Mouse (Mus musculus): ENCODE data around the gene Mrtfb. TPM values are rescaled to one million over a fixed set of nuclear protein-coding genes. Genes with fewer than 3 reads are reported as not detected.
A peak's percentile ranks its signal among the peaks of the same experiment; 100 is the strongest.

The Mrtfb gene
- polyA plus RNA-seq, 1 experiment from 2014 or later = 12.3 TPM

DNA sequence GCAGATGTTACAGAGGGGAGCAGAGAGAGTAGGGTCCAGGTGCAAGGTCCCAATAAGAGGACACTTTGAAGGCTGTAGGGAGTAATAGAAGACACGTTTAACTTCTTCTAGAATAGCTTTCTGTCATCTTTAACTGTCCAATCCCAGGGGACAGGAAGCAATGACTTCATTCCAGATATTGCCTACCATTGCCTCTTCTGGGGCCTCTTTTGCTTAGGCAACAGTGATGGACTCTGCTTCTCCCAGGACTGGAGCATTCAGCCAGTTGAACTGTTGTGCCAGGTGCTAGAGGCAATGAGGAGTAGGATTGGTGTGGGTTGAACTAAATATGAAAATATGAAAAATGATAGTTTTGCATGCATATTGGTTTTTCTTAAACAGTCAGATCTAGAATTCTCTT is 41.6 kb downstream of the Mrtfb start:
- Histone ChIP-seq H3K4me2 (no peak overlapping the region), H3K27ac (replicated peaks) (no peak overlapping the region), H3K27me3 (no peaks in the 10 kb centered on the region), H3K9me3 (no peaks in the 10 kb centered on the region), H3K4me1 (replicated peaks) (no peaks in the 10 kb centered on the region), H3K9ac (no peak overlapping the region), H3K4me3 (no peak overlapping the region), H3K36me3 (no peaks in the 10 kb centered on the region)
- no peak for ATAC-seq (ENCODE audit: low FRiP score, low read depth)
- WGBS = 65% methylated on average over 1 of the region's 1 CpGs

- no peaks in the 10 kb centered on the region for H3K4me1 ChIP-seq (replicated peaks)
- H3K4me2 ChIP-seq = no peak overlapping the region
- WGBS = 80% methylated on average over 2 of the region's 2 CpGs
Observed at GRCm38 (mm10) chr16:13298991-13299390, 42.7 kb downstream of the Mrtfb start.

GRCm38 (mm10) chr16:13306065-13306695 is 49.9 kb downstream of the Mrtfb start:
- Histone ChIP-seq H3K4me2 (no peak overlapping the region), H3K9me3 (no peaks in the 10 kb centered on the region), H3K4me3 (no peak overlapping the region), H3K27ac (replicated peaks) (no peak overlapping the region), H3K36me3 (no peaks in the 10 kb centered on the region), H3K27me3 (no peaks in the 10 kb centered on the region), H3K4me1 (replicated peaks) (no peaks in the 10 kb centered on the region), H3K9ac (no peak overlapping the region)
- ATAC-seq (ENCODE audit: low FRiP score, low read depth) = no peak
- whole genome bisulfite sequencing = 81% methylated on average over 3 of the region's 3 CpGs

More at GRCm38 (mm10) chr16:13298991-13299390, 42.7 kb downstream of the Mrtfb start:
- Histone ChIP-seq H3K36me3 (no peaks in the 10 kb centered on the region), H3K27me3 (no peaks in the 10 kb centered on the region), H3K4me3 (no peak overlapping the region), H3K9me3 (no peaks in the 10 kb centered on the region), H3K9ac (no peak overlapping the region), H3K27ac (replicated peaks) (no peak overlapping the region)
- ATAC-seq (ENCODE audit: low FRiP score, low read depth) = no peak

- WGBS = 75% methylated on average over 1 of the region's 1 CpGs
- Histone ChIP-seq H3K4me3 (no peak overlapping the region), H3K36me3 (no peaks in the 10 kb centered on the region)
Observed at GRCm38 (mm10) chr16:13310096-13310683, 53.9 kb downstream of the Mrtfb start.

DNA sequence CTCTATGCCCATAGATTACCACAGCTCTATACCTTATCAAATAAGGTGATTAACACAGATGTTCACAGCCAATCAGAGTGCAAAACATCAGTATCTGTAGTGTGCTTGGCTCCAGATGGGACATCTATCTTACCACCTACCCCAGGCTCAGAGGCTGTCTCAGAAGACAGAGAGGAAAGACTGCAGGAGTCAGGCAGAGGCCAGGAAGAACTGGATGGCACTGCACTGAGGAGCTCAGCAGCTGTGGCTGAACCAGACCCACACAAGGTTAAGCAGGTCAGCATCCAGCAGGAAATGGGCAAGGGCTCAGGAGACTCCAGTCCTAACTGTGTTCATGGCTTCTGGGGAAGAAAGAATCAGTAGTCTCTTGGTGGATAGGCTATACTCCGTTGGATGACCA is 55.1 kb downstream of the Mrtfb start:
- no peak for ATAC-seq (ENCODE audit: low FRiP score, low read depth)

More at GRCm38 (mm10) chr16:13310096-13310683, 53.9 kb downstream of the Mrtfb start:
- ATAC-seq (ENCODE audit: low FRiP score, low read depth) = no peak
- Histone ChIP-seq H3K27ac (replicated peaks) (no peak overlapping the region), H3K4me2 (no peak overlapping the region), H3K4me1 (replicated peaks) (no peaks in the 10 kb centered on the region), H3K27me3 (no peaks in the 10 kb centered on the region), H3K9me3 (no peaks in the 10 kb centered on the region), H3K9ac (no peak overlapping the region)

GRCm38 (mm10) chr16:13313096-13313719 is 56.9 kb downstream of the Mrtfb start:
- no peak overlapping the region for H3K27ac ChIP-seq (replicated peaks)
- no peaks in the 10 kb centered on the region for H3K27me3 ChIP-seq
- no peak for ATAC-seq (ENCODE audit: low FRiP score, low read depth)
- WGBS = 95% methylated on average over 5 of the region's 5 CpGs
- H3K4me1 ChIP-seq (replicated peaks) = no peaks in the 10 kb centered on the region
- no peaks in the 10 kb centered on the region for H3K36me3 ChIP-seq
- H3K4me3 ChIP-seq = no peak overlapping the region
- H3K4me2 ChIP-seq = no peak overlapping the region
- no peak overlapping the region for H3K9ac ChIP-seq
- no peaks in the 10 kb centered on the region for H3K9me3 ChIP-seq

More for the DNA sequence above, 55.1 kb downstream of the Mrtfb start:
- H3K4me3 ChIP-seq = no peak overlapping the region
- H3K9me3 ChIP-seq = no peaks in the 10 kb centered on the region
- 89% methylated on average over 1 of the region's 1 CpGs for WGBS
- no peak overlapping the region for H3K9ac ChIP-seq
- H3K27ac ChIP-seq (replicated peaks) = no peak overlapping the region
- no peaks in the 10 kb centered on the region for H3K36me3 ChIP-seq
- no peaks in the 10 kb centered on the region for H3K27me3 ChIP-seq
- no peak overlapping the region for H3K4me2 ChIP-seq
- no peaks in the 10 kb centered on the region for H3K4me1 ChIP-seq (replicated peaks)

DNA sequence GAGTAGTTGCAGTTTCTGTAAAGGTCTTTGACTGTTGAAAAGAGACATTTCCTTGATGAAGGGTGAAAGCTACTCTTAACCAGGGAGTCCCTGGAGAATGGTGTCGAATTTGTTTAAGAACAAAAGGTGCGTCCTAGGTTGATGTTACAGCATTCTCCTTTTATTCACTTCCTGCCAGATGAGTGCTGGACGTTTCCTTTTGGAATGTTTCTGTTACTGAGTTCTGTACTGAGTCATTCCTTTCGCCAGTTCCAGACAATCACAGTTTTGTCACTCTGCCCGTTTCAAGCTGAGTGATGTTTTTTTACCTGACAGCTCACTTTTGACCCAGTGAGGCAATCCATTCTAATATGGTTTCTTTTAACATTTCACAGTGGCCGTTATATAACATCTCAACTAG is 67.5 kb downstream of the Mrtfb start:
- Histone ChIP-seq H3K27ac (replicated peaks) (no peak overlapping the region), H3K27me3 (no peaks in the 10 kb centered on the region), H3K4me3 (no peak overlapping the region), H3K9me3 (no peaks in the 10 kb centered on the region), H3K4me1 (replicated peaks) (no peaks in the 10 kb centered on the region), H3K4me2 (no peak overlapping the region), H3K9ac (no peak overlapping the region), H3K36me3 (no peaks in the 10 kb centered on the region)
- ATAC-seq (ENCODE audit: low FRiP score, low read depth) = no peak
- WGBS = 38% methylated on average over 6 of the region's 6 CpGs

DNA sequence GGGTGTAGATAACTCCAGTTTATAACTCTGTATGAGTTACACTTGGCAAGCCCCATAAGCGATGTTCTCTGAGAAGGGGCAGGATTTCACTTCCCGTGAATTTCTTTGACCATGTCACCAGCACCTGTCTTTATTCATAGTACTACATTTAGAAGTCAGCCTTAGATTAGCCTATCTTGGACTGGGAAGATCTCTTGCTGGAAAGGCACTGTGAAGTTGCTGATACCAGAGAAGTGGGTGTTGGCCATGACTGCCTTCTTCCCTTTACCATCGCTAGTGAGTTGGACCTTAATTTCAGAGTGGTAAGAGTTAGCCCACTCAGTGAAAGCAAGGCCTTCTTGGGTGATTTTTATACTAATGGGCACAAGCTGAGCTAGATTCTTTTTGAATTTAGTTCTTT is 70.3 kb downstream of the Mrtfb start:
- H3K4me3 ChIP-seq = no peak overlapping the region
- H3K27me3 ChIP-seq = no peaks in the 10 kb centered on the region
- no peak for ATAC-seq (ENCODE audit: low FRiP score, low read depth)
- no peak overlapping the region for H3K27ac ChIP-seq (replicated peaks)
- H3K9ac ChIP-seq = no peak overlapping the region
- 98% methylated on average over 3 of the region's 3 CpGs for WGBS
- peaks cover 10% of the 10 kb centered on the region; the same call in 1 of the 2 replicates for H3K4me1 ChIP-seq (replicated peaks)
- H3K4me2 ChIP-seq = no peak overlapping the region
- no peaks in the 10 kb centered on the region for H3K36me3 ChIP-seq
- no peaks in the 10 kb centered on the region for H3K9me3 ChIP-seq

- H3K4me2 ChIP-seq = no peak overlapping the region
- no peak for ATAC-seq (ENCODE audit: low FRiP score, low read depth)
- H3K4me1 ChIP-seq (replicated peaks) = peaks cover 10% of the 10 kb centered on the region; the same call in 1 of the 2 replicates
- H3K27ac ChIP-seq (replicated peaks) = no peak overlapping the region
- H3K36me3 ChIP-seq = no peaks in the 10 kb centered on the region
- WGBS = 90% methylated on average over 4 of the region's 4 CpGs
- no peaks in the 10 kb centered on the region for H3K9me3 ChIP-seq
- no peak overlapping the region for H3K9ac ChIP-seq
- no peaks in the 10 kb centered on the region for H3K27me3 ChIP-seq
- no peak overlapping the region for H3K4me3 ChIP-seq
Observed at GRCm38 (mm10) chr16:13328646-13329045, 72.4 kb downstream of the Mrtfb start.

DNA sequence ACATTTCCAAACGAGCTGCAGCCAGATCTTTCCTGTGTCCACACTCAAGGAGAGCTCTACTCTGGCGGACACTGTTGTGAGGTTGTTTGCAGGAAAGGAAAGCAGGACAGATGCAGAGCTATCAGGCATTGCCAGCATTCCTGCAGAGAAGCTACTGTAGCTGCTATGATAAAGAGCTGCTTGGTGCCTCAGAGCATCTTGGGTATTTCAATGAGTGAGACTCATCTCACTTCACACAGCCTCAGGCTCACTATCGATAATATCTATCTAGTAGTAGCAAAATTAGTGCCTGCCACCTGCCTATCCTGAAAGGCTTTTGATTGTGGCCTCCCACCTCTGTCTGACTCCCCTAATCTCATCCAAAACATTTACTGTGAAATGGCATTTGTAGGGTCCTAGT is 73.4 kb downstream of the Mrtfb start:
- no peaks in the 10 kb centered on the region for H3K36me3 ChIP-seq
- H3K4me2 ChIP-seq = no peak overlapping the region
- H3K27ac ChIP-seq (replicated peaks) = peak overlapping the region; percentile 30; the same call in 1 of the 2 replicates
- ATAC-seq (ENCODE audit: low FRiP score, low read depth) = no peak
- peaks cover 10% of the 10 kb centered on the region; the same call in 1 of the 2 replicates for H3K4me1 ChIP-seq (replicated peaks)
- no peak overlapping the region for H3K4me3 ChIP-seq
- H3K9me3 ChIP-seq = no peaks in the 10 kb centered on the region
- no peaks in the 10 kb centered on the region for H3K27me3 ChIP-seq
- no peak overlapping the region for H3K9ac ChIP-seq
- 69% methylated on average over 3 of the region's 3 CpGs for WGBS

DNA sequence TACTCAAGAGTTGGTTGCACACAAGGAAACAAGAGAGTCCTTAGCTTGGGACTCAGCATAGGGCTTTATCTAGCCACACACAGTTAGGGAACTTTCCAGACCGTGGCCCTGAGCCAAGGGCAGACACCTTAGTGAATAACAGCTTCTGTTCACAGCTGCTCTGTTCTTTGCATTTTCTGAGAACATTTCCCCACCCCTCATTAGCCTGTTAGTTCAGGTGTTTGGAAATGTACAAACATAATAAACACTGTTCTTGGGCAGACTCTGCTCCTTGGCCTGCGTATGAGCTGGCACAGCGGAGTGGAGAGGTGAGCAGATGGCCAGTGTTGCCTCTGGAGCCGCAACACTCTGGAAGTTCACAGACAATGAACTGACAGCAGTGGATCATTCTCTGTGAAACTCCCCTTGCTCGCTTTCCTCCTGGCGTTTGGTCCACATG is 74.0 kb downstream of the Mrtfb start:
- 60% methylated on average over 6 of the region's 6 CpGs for WGBS
- Histone ChIP-seq H3K4me2 (no peak overlapping the region), H3K36me3 (no peaks in the 10 kb centered on the region), H3K27ac (replicated peaks) (peak overlapping the region; percentile 30), H3K27me3 (no peaks in the 10 kb centered on the region), H3K9ac (no peak overlapping the region), H3K4me1 (replicated peaks) (peaks cover 10% of the 10 kb centered on the region; the same call in 1 of the 2 replicates), H3K9me3 (no peaks in the 10 kb centered on the region), H3K4me3 (no peak overlapping the region)
- ATAC-seq (ENCODE audit: low FRiP score, low read depth) = 0 out of 2 replicates have a peak, but pooled peaks have one; percentile 61

DNA sequence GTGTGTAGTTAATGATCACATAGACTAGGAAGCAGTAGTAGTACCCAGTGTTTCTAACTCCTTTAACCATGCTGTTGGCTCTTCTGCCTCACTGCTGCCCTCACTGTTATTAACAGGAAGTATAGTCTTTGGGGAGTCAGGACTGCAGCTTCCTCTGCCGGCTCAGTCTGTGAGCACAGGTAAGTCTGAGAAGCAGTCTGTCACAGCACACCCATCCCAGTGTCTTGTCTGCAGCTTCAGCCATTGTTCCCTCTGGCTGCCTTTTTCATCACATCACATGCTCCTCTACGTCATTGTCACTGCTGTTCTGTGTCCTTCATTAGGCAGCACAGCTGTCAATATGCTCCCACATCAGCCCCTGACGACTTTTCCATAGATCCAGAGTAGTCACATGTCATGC is 75.6 kb downstream of the Mrtfb start:
- peaks cover 10% of the 10 kb centered on the region; the same call in 1 of the 2 replicates for H3K4me1 ChIP-seq (replicated peaks)
- no peaks in the 10 kb centered on the region for H3K9me3 ChIP-seq
- H3K4me2 ChIP-seq = no peak overlapping the region
- H3K27me3 ChIP-seq = no peaks in the 10 kb centered on the region
- 31% methylated on average over 3 of the region's 3 CpGs for WGBS
- no peak overlapping the region for H3K9ac ChIP-seq
- H3K4me3 ChIP-seq = no peak overlapping the region
- peak; percentile 69 for ATAC-seq (ENCODE audit: low FRiP score, low read depth)
- no peak overlapping the region for H3K27ac ChIP-seq (replicated peaks)
- H3K36me3 ChIP-seq = no peaks in the 10 kb centered on the region
